Mouse (Mus musculus) G1E (cell line): Measurements from ENCODE around the gene Aox4. TPM values are rescaled to one million over a fixed set of nuclear protein-coding genes. Genes with fewer than 3 reads are reported as not detected.

Source experiments
- ATAC-seq: 2 replicates; pipeline ENCODE4 v1.8.0; 2016; ENCODE audit warnings: mild to moderate bottlenecking; ENCODE audit not compliant: insufficient number of reproducible peaks, poor library complexity, low FRiP score, severe bottlenecking; ENCODE audit errors: extremely low read depth
- DNase-seq: peaks from one replicate; pipeline ENCODE4 v3.0.0; 2012; ENCODE audit warnings: low spot score
- H3K27me3 ChIP-seq: 2 replicates; pipeline ENCODE4 v1.6.1; 2012; ENCODE audit warnings: mild to moderate bottlenecking, low read length, inconsistent platforms; ENCODE audit not compliant: insufficient read depth
- H3K36me3 ChIP-seq: replicated peaks from 2 replicates; pipeline ENCODE3; 2012; ENCODE audit warnings: mild to moderate bottlenecking, inconsistent platforms
- H3K4me1 ChIP-seq: 2 replicates; pipeline ENCODE4 v1.6.1; 2012; ENCODE audit warnings: low read depth, low read length, inconsistent platforms, mixed read lengths; ENCODE audit not compliant: insufficient read depth
- H3K4me3 ChIP-seq: 2 replicates; pipeline ENCODE4 v1.5.1; 2012; ENCODE audit warnings: low read depth, mild to moderate bottlenecking, inconsistent platforms, low read length, moderate library complexity, mixed read lengths
- H3K9me3 ChIP-seq: replicated peaks from 2 replicates; pipeline ENCODE4 v1.6.1; 2012; ENCODE audit warnings: inconsistent platforms
- CTCF ChIP-seq: IDR thresholded peaks from 2 replicates; pipeline ENCODE4 v1.5.1; 2012; ENCODE audit warnings: low read depth, low read length, inconsistent platforms, mixed read lengths
- GATA1 ChIP-seq: IDR thresholded peaks from 2 replicates; pipeline ENCODE4 v1.6.1; 2012; ENCODE audit warnings: borderline replicate concordance, low read length, inconsistent platforms, mixed read lengths
- GATA2 ChIP-seq: IDR thresholded peaks from 2 replicates; pipeline ENCODE4 v1.6.1; 2012; ENCODE audit warnings: low read depth, low read length, inconsistent platforms, borderline replicate concordance
- POLR2AphosphoS5 ChIP-seq: IDR thresholded peaks from 2 replicates; pipeline ENCODE4 v1.6.1; 2012; ENCODE audit warnings: low read depth, low read length, inconsistent platforms; ENCODE audit not compliant: insufficient replicate concordance
- TAL1 ChIP-seq: conservative IDR thresholded peaks from 2 replicates; pipeline ENCODE4 v1.6.1; 2012; ENCODE audit warnings: low read depth, low read length, inconsistent platforms, mixed read lengths
- polyA plus RNA-seq: library from polyadenylated mRNA; stranded (reverse); fragments of >175 nt; gene quantifications from 2 replicates; pipeline ENCODE4 v1.2.3, GENCODE M21; 2012
- total RNA-seq, 2 experiments: library from RNA; stranded (forward) in 1 of 2; stranded (reverse) in 1 of 2; fragments of 200-1000 nt in 1 of 2; fragments of >200 nt in 1 of 2; fragmentation: Nextera tagmentation in 1 of 2; gene quantifications; 2 replicates each; pipeline ENCODE4 v1.2.3; 2014 to 2017

Gene Aox4
- total and polyA plus RNA-seq, 3 experiments, result 0.07 to 6.1 (median 0.82) TPM

GRCm38 (mm10) chr1:58278513-58278912 lies 68.3 kb downstream of the Aox4 start:
- DNase-seq (no peak), ATAC-seq (no peak)
- no peak for TF ChIP-seq TAL1
- TF ChIP-seq GATA2, result no peak
- no peak for TF ChIP-seq CTCF
- no peak for TF ChIP-seq POLR2AphosphoS5
- TF ChIP-seq GATA1, result no peak
- Histone ChIP-seq H3K27me3 (peaks cover 26% of the 10 kb centered on the region), H3K9me3 (no peaks in the 10 kb centered on the region), H3K4me1 (peaks cover 3% of the 10 kb centered on the region), H3K4me3 (no peak overlapping the region), H3K36me3 (no peaks in the 10 kb centered on the region)

- H3K36me3 ChIP-seq, result no peaks in the 10 kb centered on the region
- H3K9me3 ChIP-seq, result no peaks in the 10 kb centered on the region
- H3K4me1 ChIP-seq, result peaks cover 3% of the 10 kb centered on the region
- DNase-seq (no peak), ATAC-seq (no peak)
- no peak overlapping the region for H3K4me3 ChIP-seq
- TF ChIP-seq GATA1 (no peak), TAL1 (no peak), GATA2 (no peak), CTCF (no peak), POLR2AphosphoS5 (no peak)
- H3K27me3 ChIP-seq, result peaks cover 26% of the 10 kb centered on the region
These were observed 70.2 kb downstream of the Aox4 start for GRCm38 (mm10) chr1:58280381-58280780.

GRCm38 (mm10) chr1:58280939-58281624 lies 70.9 kb downstream of the Aox4 start:
- no peak for DNase-seq
- Histone ChIP-seq H3K27me3 (peaks cover 30% of the 10 kb centered on the region), H3K36me3 (no peaks in the 10 kb centered on the region), H3K9me3 (no peaks in the 10 kb centered on the region), H3K4me1 (peaks cover 3% of the 10 kb centered on the region), H3K4me3 (no peak overlapping the region)
- no peak for TF ChIP-seq TAL1
- ATAC-seq, result no peak

- no peak for ATAC-seq
- no peaks in the 10 kb centered on the region for H3K36me3 ChIP-seq
- no peak overlapping the region for H3K4me3 ChIP-seq
- no peaks in the 10 kb centered on the region for H3K9me3 ChIP-seq
- peaks cover 3% of the 10 kb centered on the region; the same call in 1 of the 2 replicates for H3K4me1 ChIP-seq
- H3K27me3 ChIP-seq, result peaks cover 30% of the 10 kb centered on the region
- no peak for DNase-seq
- TF ChIP-seq CTCF (no peak), GATA2 (no peak), POLR2AphosphoS5 (no peak)
These were observed 71.4 kb downstream of the Aox4 start for GRCm38 (mm10) chr1:58281625-58281988.

- Histone ChIP-seq H3K9me3 (no peaks in the 10 kb centered on the region), H3K36me3 (no peaks in the 10 kb centered on the region), H3K4me1 (peaks cover 3% of the 10 kb centered on the region; the same call in 1 of the 2 replicates), H3K4me3 (no peak overlapping the region), H3K27me3 (peaks cover 27% of the 10 kb centered on the region)
- DNase-seq (no peak), ATAC-seq (no peak)
- TF ChIP-seq GATA2, result no peak
- TF ChIP-seq CTCF, result no peak
- no peak for TF ChIP-seq POLR2AphosphoS5
- TF ChIP-seq GATA1, result no peak
- no peak for TF ChIP-seq TAL1
These were observed 74.3 kb downstream of the Aox4 start for GRCm38 (mm10) chr1:58284505-58284904.

GRCm38 (mm10) chr1:58288091-58288490 lies 77.9 kb downstream of the Aox4 start:
- TF ChIP-seq GATA1 (no peak), CTCF (0 out of 2 replicates have a peak, but pooled peaks have one; percentile 6), GATA2 (no peak)
- ATAC-seq (no peak), DNase-seq (no peak)
- Histone ChIP-seq H3K27me3 (peaks cover 54% of the 10 kb centered on the region), H3K9me3 (no peaks in the 10 kb centered on the region), H3K4me1 (no peaks in the 10 kb centered on the region; the same call in 1 of the 2 replicates), H3K4me3 (no peak overlapping the region), H3K36me3 (no peaks in the 10 kb centered on the region)

- no peak overlapping the region for H3K4me3 ChIP-seq
- H3K27me3 ChIP-seq, result peaks cover 63% of the 10 kb centered on the region
- no peaks in the 10 kb centered on the region for H3K9me3 ChIP-seq
- H3K4me1 ChIP-seq, result peaks cover 3% of the 10 kb centered on the region; the same call in 1 of the 2 replicates
- no peaks in the 10 kb centered on the region for H3K36me3 ChIP-seq
- TF ChIP-seq TAL1 (no peak), POLR2AphosphoS5 (no peak), CTCF (no peak), GATA1 (no peak), GATA2 (no peak)
- ATAC-seq, result no peak
- no peak for DNase-seq
These were observed 79.8 kb downstream of the Aox4 start for GRCm38 (mm10) chr1:58289863-58290469.
